Mouse (Mus musculus) forebrain, embryonic 14.5 days (tissue): Measurements from ENCODE around the gene Hsd11b2. TPM values are rescaled to one million over a fixed set of nuclear protein-coding genes. Genes with fewer than 3 reads are reported as not detected.
A peak's percentile ranks its signal among the peaks of the same experiment; 100 is the strongest.

Experiments
- ATAC-seq: fragments of 200-750 bp; cut with Nextera tagmentation; 2 replicates; pipeline ENCODE4 v1.8.0; 2017; ENCODE audit warnings: mild to moderate bottlenecking, moderate library complexity
- DNase-seq: peaks from one replicate; pipeline ENCODE4 v3.0.0-alpha.2; 2015; ENCODE audit warnings: low spot score
- H3K27ac ChIP-seq: fragments of 300-500 bp; sonication (generic); 2 replicates; pipeline ENCODE4 v1.5.1; 2014; ENCODE audit warnings: low read depth, mild to moderate bottlenecking, control low read depth, low read length, moderate library complexity
- H3K27me3 ChIP-seq: fragments of 300-500 bp; sonication (generic); replicated peaks from 2 replicates; pipeline ENCODE4 v1.6.1; 2014; ENCODE audit warnings: low read length, control low read depth, mixed read lengths; ENCODE audit not compliant: control insufficient read depth, insufficient read depth
- H3K36me3 ChIP-seq: fragments of 300-500 bp; sonication (generic); 2 replicates; pipeline ENCODE4 v1.6.1; 2014; ENCODE audit warnings: low read length, control low read depth; ENCODE audit not compliant: control insufficient read depth, insufficient read depth
- H3K4me1 ChIP-seq: fragments of 300-500 bp; sonication (generic); 2 replicates; pipeline ENCODE4 v1.6.1; 2014; ENCODE audit warnings: antibody characterized with exemption, low read length, control low read depth; ENCODE audit not compliant: control insufficient read depth, insufficient read depth
- H3K4me2 ChIP-seq: fragments of 300-500 bp; sonication (generic); 2 replicates; pipeline ENCODE4 v1.6.1; 2014; ENCODE audit warnings: mild to moderate bottlenecking, control low read depth, low read length
- H3K4me3 ChIP-seq: fragments of 300-500 bp; sonication (generic); 2 replicates; pipeline ENCODE4 v1.5.1; 2014; ENCODE audit warnings: low read depth, low read length, control low read depth
- H3K9ac ChIP-seq: fragments of 300-500 bp; sonication (generic); 2 replicates; pipeline ENCODE4 v1.6.1; 2014; ENCODE audit warnings: mild to moderate bottlenecking, low read length, control low read depth, moderate library complexity
- H3K9me3 ChIP-seq: fragments of 300-500 bp; sonication (generic); replicated peaks from 2 replicates; pipeline ENCODE4 v1.6.1; 2016; ENCODE audit warnings: low read length, control low read depth, mixed read lengths; ENCODE audit not compliant: control insufficient read depth
- WGBS: fragments of 180-500 bp; shearing (Covaris S2); extraction: QIAGEN DNeasy Blood & Tissue Kit; methylation state at CpG from one replicate; pipeline ENCODE4 v1.1.7; 2014; 5-methylcytosine and 5-hydroxymethylcytosine counted together
- polyA plus RNA-seq: library from polyadenylated mRNA; unstranded; fragments of >200 nt; fragmentation: Nextera tagmentation; extraction: Ambion mirVana; gene quantifications from 2 replicates; pipeline ENCODE4 v1.2.1, GENCODE M21; 2014

Gene Hsd11b2
- polyA plus RNA-seq, 1 experiment from 2014 or later = 1.1 TPM

- DNase-seq (peak; percentile 43), ATAC-seq (0 out of 2 replicates have a peak, but pooled peaks have one; percentile 6)
- H3K27ac ChIP-seq = no peak overlapping the region
- peak overlapping the region; percentile 71 for H3K4me3 ChIP-seq
- no peaks in the 10 kb centered on the region for H3K9me3 ChIP-seq
- no peaks in the 10 kb centered on the region for H3K36me3 ChIP-seq
- peaks cover 4% of the 10 kb centered on the region; the same call in 1 of the 2 replicates for H3K4me1 ChIP-seq
- WGBS = 18% methylated on average over 17 of the region's 17 CpGs
- peak overlapping the region; percentile 86; the same call in 1 of the 2 replicates for H3K9ac ChIP-seq
- peak overlapping the region; percentile 96 for H3K4me2 ChIP-seq
- H3K27me3 ChIP-seq = no peaks in the 10 kb centered on the region
Measured at GRCm38 (mm10) chr8:105495350-105496302, 22.9 kb upstream of the Hsd11b2 start.

- Histone ChIP-seq H3K27me3 (no peaks in the 10 kb centered on the region), H3K27ac (peak within 1 kb of the TSS; percentile 72), H3K36me3 (no peaks in the 10 kb centered on the region), H3K9me3 (no peaks in the 10 kb centered on the region), H3K4me3 (peak within 1 kb of the TSS; percentile 71), H3K9ac (peak within 1 kb of the TSS; percentile 86), H3K4me2 (peak within 1 kb of the TSS; percentile 96), H3K4me1 (peaks cover 4% of the 10 kb centered on the region; the same call in 1 of the 2 replicates)
- ATAC-seq (peak; percentile 93), DNase-seq (peak; percentile 86)
- under 1% methylated on average over 64 of the region's 68 CpGs for WGBS
Measured at GRCm38 (mm10) chr8:105496439-105497180, 21.9 kb upstream of the Hsd11b2 start, which contains the start of gene Zdhhc1. Gene Zdhhc1 (minus strand): TSS chr8:105496902.

- no peaks in the 10 kb centered on the region for H3K36me3 ChIP-seq
- ATAC-seq = no peak
Measured at GRCm38 (mm10) chr8:105499787-105500186, 18.8 kb upstream of the Hsd11b2 start.

GRCm38 (mm10) chr8:105504617-105505016, 13.9 kb upstream of the Hsd11b2 start:
- no peaks in the 10 kb centered on the region for H3K27me3 ChIP-seq
- 92% methylated on average over 3 of the region's 3 CpGs for whole genome bisulfite sequencing
- H3K4me3 ChIP-seq = no peak overlapping the region
- ATAC-seq (no peak), DNase-seq (no peak)
- H3K27ac ChIP-seq = no peak overlapping the region
- no peak overlapping the region for H3K4me2 ChIP-seq
- no peaks in the 10 kb centered on the region for H3K4me1 ChIP-seq
- H3K36me3 ChIP-seq = no peaks in the 10 kb centered on the region
- H3K9me3 ChIP-seq = no peaks in the 10 kb centered on the region
- no peak overlapping the region for H3K9ac ChIP-seq

More at GRCm38 (mm10) chr8:105499787-105500186, 18.8 kb upstream of the Hsd11b2 start:
- Histone ChIP-seq H3K27me3 (no peaks in the 10 kb centered on the region), H3K9ac (no peak overlapping the region), H3K4me1 (peaks cover 4% of the 10 kb centered on the region; the same call in 1 of the 2 replicates), H3K4me3 (no peak overlapping the region), H3K9me3 (no peaks in the 10 kb centered on the region), H3K27ac (no peak overlapping the region), H3K4me2 (no peak overlapping the region)
- DNase-seq = no peak
- 78% methylated on average over 12 of the region's 12 CpGs for WGBS

- ATAC-seq = no peak
Measured at GRCm38 (mm10) chr8:105506977-105507376, 11.6 kb upstream of the Hsd11b2 start.

GRCm38 (mm10) chr8:105508758-105509157, 9.8 kb upstream of the Hsd11b2 start:
- no peaks in the 10 kb centered on the region for H3K9me3 ChIP-seq
- no peak overlapping the region for H3K27ac ChIP-seq
- H3K4me3 ChIP-seq = no peak overlapping the region
- DNase-seq (peak; percentile 17), ATAC-seq (no peak)
- no peaks in the 10 kb centered on the region for H3K27me3 ChIP-seq
- WGBS = 59% methylated on average over 1 of the region's 2 CpGs
- H3K4me2 ChIP-seq = no peak overlapping the region
- H3K9ac ChIP-seq = no peak overlapping the region; the same call in 1 of the 2 replicates
- no peaks in the 10 kb centered on the region for H3K4me1 ChIP-seq
- no peaks in the 10 kb centered on the region for H3K36me3 ChIP-seq

More at GRCm38 (mm10) chr8:105506977-105507376, 11.6 kb upstream of the Hsd11b2 start:
- H3K4me2 ChIP-seq = no peak overlapping the region
- no peak overlapping the region for H3K27ac ChIP-seq
- no peaks in the 10 kb centered on the region for H3K27me3 ChIP-seq
- H3K4me1 ChIP-seq = no peaks in the 10 kb centered on the region
- no peaks in the 10 kb centered on the region for H3K36me3 ChIP-seq
- no peak overlapping the region for H3K4me3 ChIP-seq
- no peak for DNase-seq
- H3K9me3 ChIP-seq = no peaks in the 10 kb centered on the region
- H3K9ac ChIP-seq = no peak overlapping the region
- 80% methylated on average over 6 of the region's 6 CpGs for WGBS

GRCm38 (mm10) chr8:105509997-105510735, 8.4 kb upstream of the Hsd11b2 start:
- WGBS = 58% methylated on average over 12 of the region's 12 CpGs
- Histone ChIP-seq H3K4me2 (no peak overlapping the region), H3K9ac (no peak overlapping the region), H3K4me3 (no peak overlapping the region), H3K4me1 (no peaks in the 10 kb centered on the region), H3K9me3 (no peaks in the 10 kb centered on the region), H3K27ac (no peak overlapping the region), H3K27me3 (no peaks in the 10 kb centered on the region), H3K36me3 (no peaks in the 10 kb centered on the region)
- ATAC-seq (no peak), DNase-seq (no peak)

- no peak for ATAC-seq
- H3K4me3 ChIP-seq = no peak overlapping the region
- H3K36me3 ChIP-seq = no peaks in the 10 kb centered on the region
- H3K4me2 ChIP-seq = no peak overlapping the region
- 88% methylated on average over 6 of the region's 6 CpGs for WGBS
- H3K9ac ChIP-seq = no peak overlapping the region
- H3K27ac ChIP-seq = no peak overlapping the region
- H3K4me1 ChIP-seq = peaks cover 6% of the 10 kb centered on the region; the same call in 1 of the 2 replicates
- no peaks in the 10 kb centered on the region for H3K9me3 ChIP-seq
- no peak for DNase-seq
- H3K27me3 ChIP-seq = peaks cover 15% of the 10 kb centered on the region
Measured at GRCm38 (mm10) chr8:105514194-105514593, 4.4 kb upstream of the Hsd11b2 start.
